In genomic region chr11:56786351-56786750, GRCm38 (mm10) we compare ENCODE assay signal across 25 mouse cellular contexts.
"Had no signal": no experiment of that assay in that cellular context is flagged by ENCODE, and none has a peak within 500 bp of the region (broad histone marks: within the 10 kb centered on the region; RNA-seq: fewer than 3 reads in every experiment).

No protein-coding gene starts in this region.

- H3K27me3 ChIP-seq: heart, embryonic 13.5 days; heart, embryonic 15.5 days; hindbrain, embryonic 13.5 days; hindbrain, embryonic 15.5 days; kidney, embryonic 15.5 days; limb, embryonic 13.5 days; limb, embryonic 15.5 days; liver, embryonic 12.5 days had no signal

- DNase-seq: gastrocnemius, postnatal 14 days; gastrocnemius, postnatal 36 days; heart, adult 11 months; heart, adult 2 months; heart, postnatal 14 days; heart, postnatal 36 days; kidney, adult 11 months; kidney, adult 2 months; kidney, adult 9 months; kidney, postnatal 14 days; kidney, postnatal 36 days; left cerebral cortex, postnatal 4 days had no signal

- H3K9me3 ChIP-seq: heart, embryonic 13.5 days; heart, embryonic 15.5 days; hindbrain, embryonic 13.5 days; hindbrain, embryonic 15.5 days; kidney, embryonic 15.5 days; limb, embryonic 13.5 days; limb, embryonic 15.5 days; liver, embryonic 12.5 days had no signal

- H3K4me1 ChIP-seq: heart, embryonic 13.5 days; heart, embryonic 15.5 days; hindbrain, embryonic 13.5 days; hindbrain, embryonic 15.5 days; kidney, embryonic 15.5 days; limb, embryonic 13.5 days; limb, embryonic 15.5 days; liver, embryonic 12.5 days had no signal

- H3K4me3 ChIP-seq: heart, adult 2 months; heart, embryonic 13.5 days; heart, embryonic 15.5 days; hindbrain, embryonic 13.5 days; hindbrain, embryonic 15.5 days; kidney, embryonic 15.5 days; limb, embryonic 13.5 days; limb, embryonic 15.5 days; liver, embryonic 12.5 days had no signal

- H3K9ac ChIP-seq: heart, embryonic 13.5 days; heart, embryonic 15.5 days; hindbrain, embryonic 13.5 days; hindbrain, embryonic 15.5 days; kidney, embryonic 15.5 days; limb, embryonic 13.5 days; limb, embryonic 15.5 days; liver, embryonic 12.5 days; liver, embryonic 14.5 days had no signal

- H3K27ac ChIP-seq: heart, adult 2 months; heart, embryonic 13.5 days; heart, embryonic 15.5 days; hindbrain, embryonic 13.5 days; hindbrain, embryonic 15.5 days; hindbrain, postnatal 0 days; kidney, embryonic 15.5 days; kidney, postnatal 0 days; limb, embryonic 13.5 days; limb, embryonic 15.5 days; liver, embryonic 12.5 days; liver, embryonic 14.5 days had no signal

- H3K4me2 ChIP-seq: heart, embryonic 11.5 days; heart, embryonic 13.5 days; heart, embryonic 15.5 days; hindbrain, embryonic 13.5 days; hindbrain, embryonic 15.5 days; kidney, embryonic 15.5 days; limb, embryonic 13.5 days; limb, embryonic 15.5 days; liver, embryonic 12.5 days had no signal

- ATAC-seq: hindbrain, postnatal 0 days; intestine, embryonic 16.5 days; liver, embryonic 12.5 days had no signal

- H3K36me3 ChIP-seq: heart, embryonic 13.5 days; heart, embryonic 15.5 days; hindbrain, embryonic 13.5 days; hindbrain, embryonic 15.5 days; kidney, embryonic 15.5 days; limb, embryonic 13.5 days; limb, embryonic 15.5 days; liver, embryonic 12.5 days had no signal
